Comparison of ENCODE assay signal across 9 mouse cellular contexts in genomic region chr9:13633371-13633770, GRCm38 (mm10).
DNase-seq lines count a peak whose midpoint lies in the region; ATAC-seq and TF ChIP-seq lines count a peak whose summit lies in the region.
"Had no signal": no experiment of that assay in that cellular context is flagged by ENCODE, and none has a peak within 500 bp of the region (broad histone marks: within the 10 kb centered on the region; RNA-seq: fewer than 3 reads in every experiment).

No protein-coding gene starts in this region.

- peaks cover 6% of the 10 kb centered on the region for H3K4me1 ChIP-seq in lung, embryonic 15.5 days
- H3K4me1 ChIP-seq in hindbrain, embryonic 13.5 days (replicated peaks) = peaks cover 9% of the 10 kb centered on the region; the same call in 1 of the 2 replicates

- H3K9ac ChIP-seq in lung, embryonic 15.5 days = no peak overlapping the region
- no peak overlapping the region for H3K9ac ChIP-seq in hindbrain, embryonic 13.5 days

- intact Hi-C loops in heart, postnatal 14 days (cut with DNase I) = no loop called here
- intact Hi-C loops in left cerebral cortex, postnatal 14 days (cut with DNase I) = no loop called here

- H3K36me3 ChIP-seq in lung, embryonic 15.5 days = no peaks in the 10 kb centered on the region
- H3K36me3 ChIP-seq in hindbrain, embryonic 13.5 days = no peaks in the 10 kb centered on the region

- no peak overlapping the region for H3K4me3 ChIP-seq in lung, embryonic 15.5 days
- H3K4me3 ChIP-seq in hindbrain, embryonic 13.5 days = no peak overlapping the region

- H3K9me3 ChIP-seq in lung, embryonic 15.5 days = no peaks in the 10 kb centered on the region
- H3K9me3 ChIP-seq in hindbrain, embryonic 13.5 days = no peaks in the 10 kb centered on the region

- H3K27me3 ChIP-seq in Patski = no peaks in the 10 kb centered on the region
- no peaks in the 10 kb centered on the region for H3K27me3 ChIP-seq in lung, embryonic 15.5 days
- no peaks in the 10 kb centered on the region for H3K27me3 ChIP-seq in hindbrain, embryonic 13.5 days

- H3K4me2 ChIP-seq in lung, embryonic 15.5 days = no peak overlapping the region
- H3K4me2 ChIP-seq in hindbrain, embryonic 13.5 days = no peak overlapping the region

- no peak for TF ChIP-seq CTCF in Patski (IDR thresholded peaks at IDR 0.05)

- DNase-seq in Patski (ENCODE audit: low read depth, low spot score) = peak; percentile 43
- peak; percentile 8 to 22 for DNase-seq in gastrocnemius, adult 8-10 months (ENCODE audit: low spot score in 2 of 2)
- DNase-seq in heart, postnatal 14 days = peak; percentile 38 to 52
- no peak for DNase-seq in left cerebral cortex, adult 8-10 months (ENCODE audit: low spot score in 2 of 2)
- DNase-seq in ovary, postnatal 14 days (ENCODE audit: low spot score) = no peak
- no peak for DNase-seq in left cerebral cortex, postnatal 14 days (ENCODE audit: low spot score in 2 of 2)

- in situ Hi-C loops in Patski (cut with MboI; ENCODE audit: low pct_unique_long_range_greater_than_20kb) = no loop called here

- peak overlapping the region; percentile 66 for H3K27ac ChIP-seq in lung, embryonic 15.5 days
- no peak overlapping the region for H3K27ac ChIP-seq in hindbrain, embryonic 13.5 days
- H3K27ac ChIP-seq: macrophage had no signal

- peak; percentile 81 for ATAC-seq in Patski
- 0 out of 2 replicates have a peak, but pooled peaks have one; percentile 59 for ATAC-seq in lung, embryonic 15.5 days (ENCODE audit: borderline replicate concordance, extremely low read depth, low FRiP score, low TSS enrichment)
- ATAC-seq in hindbrain, embryonic 13.5 days (ENCODE audit: low FRiP score) = no peak

- POLR2A ChIA-PET in Patski (lab: Charles Lee) = interaction anchor here (1.0 kb wide), 1 partner anchor 8 kb away, joined by 3 read pairs; no protein-coding TSS in a partner anchor

- CTCF ChIA-PET in Patski (lab: Charles Lee) = interaction anchor here (1.2 kb wide), 2 partner anchors 15 to 57 kb away, joined by 3 to 4 read pairs; no protein-coding TSS in a partner anchor

- 44% methylated on average over 1 of the region's 1 CpGs for WGBS in lung, embryonic 15.5 days
- WGBS in hindbrain, embryonic 13.5 days = 87% methylated on average over 1 of the region's 1 CpGs

Comparison
In these comparisons a context has a peak if more than half of its experiments do, and no peak if none do; other contexts are left out.
1. DNase-seq: peak in Patski (single experiment), gastrocnemius, adult 8-10 months (2 of 2) and heart, postnatal 14 days (2 of 2); none in left cerebral cortex, adult 8-10 months (0 of 2), ovary, postnatal 14 days (single experiment) and left cerebral cortex, postnatal 14 days (0 of 2).